Mouse (Mus musculus) lung, adult 18-20 months (tissue): ENCODE measurements around the gene Arhgap40.

Experiments used
- DNase-seq, 2 experiments: peaks; one replicate each; pipeline ENCODE4 v3.0.0; 2022; ENCODE audit warnings: mixed read lengths in 2 of 2

Gene Arhgap40

GRCm38 (mm10) chr2:158512528-158512927 lies at the start of gene Arhgap40:
Arhgap40 (plus strand) TSS chr2:158512796.
- peak in 1 of 2 experiments; percentile 44 for DNase-seq

GRCm38 (mm10) chr2:158474159-158474558 lies 38.4 kb upstream of the Arhgap40 start:
- no peak for DNase-seq

GRCm38 (mm10) chr2:158477640-158478039 lies 35.0 kb upstream of the Arhgap40 start:
- DNase-seq, result no peak

GRCm38 (mm10) chr2:158498457-158498856 lies 14.1 kb upstream of the Arhgap40 start:
- DNase-seq, result no peak

- DNase-seq, result no peak
Measured at GRCm38 (mm10) chr2:158501836-158502812, 10.5 kb upstream of the Arhgap40 start, which contains the start of gene Adig. Adig (plus strand) TSS chr2:158502612.

GRCm38 (mm10) chr2:158503226-158503625 lies 9.4 kb upstream of the Arhgap40 start:
- DNase-seq, result no peak

GRCm38 (mm10) chr2:158503671-158504070 lies 8.9 kb upstream of the Arhgap40 start:
- DNase-seq, result no peak

GRCm38 (mm10) chr2:158506475-158506874 lies 6.1 kb upstream of the Arhgap40 start:
- DNase-seq, result no peak

- DNase-seq, result no peak
Measured at GRCm38 (mm10) chr2:158507046-158507445, 5.5 kb upstream of the Arhgap40 start.

GRCm38 (mm10) chr2:158510665-158511064 lies 1.9 kb upstream of the Arhgap40 start:
- DNase-seq, result peak; percentile 81 to 87

GRCm38 (mm10) chr2:158513821-158514336 lies 1.3 kb downstream of the Arhgap40 start:
- DNase-seq, result peak; percentile 40 to 55

GRCm38 (mm10) chr2:158518583-158518982 lies 6.0 kb downstream of the Arhgap40 start:
- DNase-seq, result no peak

GRCm38 (mm10) chr2:158519071-158519470 lies 6.5 kb downstream of the Arhgap40 start:
- DNase-seq, result peak; percentile 67 to 75

- no peak for DNase-seq
Measured at GRCm38 (mm10) chr2:158519800-158520199, 7.2 kb downstream of the Arhgap40 start.

- DNase-seq, result peak; percentile 86 to 90
Measured at GRCm38 (mm10) chr2:158523060-158523459, 10.5 kb downstream of the Arhgap40 start.

- no peak for DNase-seq
Measured at GRCm38 (mm10) chr2:158524129-158524860, 11.7 kb downstream of the Arhgap40 start.

GRCm38 (mm10) chr2:158534090-158534489 lies 21.5 kb downstream of the Arhgap40 start:
- DNase-seq, result peak; percentile 41 to 45

- no peak for DNase-seq
Measured at GRCm38 (mm10) chr2:158534559-158534958, 22.0 kb downstream of the Arhgap40 start.

GRCm38 (mm10) chr2:158539433-158540305 lies 27.1 kb downstream of the Arhgap40 start:
- DNase-seq, result no peak

- no peak for DNase-seq
Measured at GRCm38 (mm10) chr2:158541286-158541685, 28.7 kb downstream of the Arhgap40 start.

- DNase-seq, result no peak
Measured at GRCm38 (mm10) chr2:158545266-158545665, 32.7 kb downstream of the Arhgap40 start.

GRCm38 (mm10) chr2:158546751-158547150 lies 34.2 kb downstream of the Arhgap40 start:
- peak; percentile 39 to 54 for DNase-seq
